ENCODE assay signal across 11 mouse cellular contexts in genomic region chr6:8421959-8422581, GRCm38 (mm10).
DNase-seq lines count a peak whose midpoint lies in the region; ATAC-seq and TF ChIP-seq lines count a peak whose summit lies in the region.
"Had no signal": no experiment of that assay in that cellular context is flagged by ENCODE, and none has a peak within 500 bp of the region (broad histone marks: within the 10 kb centered on the region; RNA-seq: fewer than 3 reads in every experiment).

No protein-coding gene starts in this region.

- H3K4me2 ChIP-seq in lung, postnatal 0 days (replicated peaks; ENCODE audit: low read depth, low read length) = no peak overlapping the region
- peak overlapping the region; percentile 24; the same call in 1 of the 2 replicates for H3K4me2 ChIP-seq in hindbrain, embryonic 15.5 days

- H3K9me3 ChIP-seq in lung, postnatal 0 days (ENCODE audit: low read length) = no peaks in the 10 kb centered on the region
- no peaks in the 10 kb centered on the region for H3K9me3 ChIP-seq in hindbrain, embryonic 15.5 days

- H3K4me1 ChIP-seq in lung, postnatal 0 days (ENCODE audit: insufficient read depth, low read depth, low read length) = no peaks in the 10 kb centered on the region
- H3K4me1 ChIP-seq in hindbrain, embryonic 15.5 days (replicated peaks) = peaks cover 14% of the 10 kb centered on the region

- H3K36me3 ChIP-seq in lung, postnatal 0 days (ENCODE audit: insufficient read depth, low read length) = no peaks in the 10 kb centered on the region
- no peaks in the 10 kb centered on the region for H3K36me3 ChIP-seq in hindbrain, embryonic 15.5 days

- whole genome bisulfite sequencing in lung, postnatal 0 days = 65% methylated on average over 10 of the region's 10 CpGs
- WGBS in hindbrain, embryonic 15.5 days = 41% methylated on average over 10 of the region's 10 CpGs

- no peak for ATAC-seq in lung, postnatal 0 days
- peak; percentile 75 for ATAC-seq in hindbrain, embryonic 15.5 days (ENCODE audit: low FRiP score, low read depth)
- ATAC-seq: Patski had no signal

- TF ChIP-seq EP300 in lung, postnatal 0 days (IDR thresholded peaks at IDR 0.05) = no peak

- H3K27me3 ChIP-seq in lung, postnatal 0 days (replicated peaks; ENCODE audit: insufficient read depth, low read length) = no peaks in the 10 kb centered on the region
- no peaks in the 10 kb centered on the region for H3K27me3 ChIP-seq in hindbrain, embryonic 15.5 days
- H3K27me3 ChIP-seq: Patski had no signal

- no peak for TF ChIP-seq CTCF in lung, postnatal 0 days (IDR thresholded peaks at IDR 0.05)

- DNase-seq in lung, postnatal 36 days = peak; percentile 19
- no peak for DNase-seq in lung, postnatal 0 days (ENCODE audit: low spot score)
- peak; percentile 30 for DNase-seq in cerebellum, adult 8-10 months
- DNase-seq in thymus, postnatal 36 days = peak; percentile 60 to 80
- no peak for DNase-seq in MN1 (ENCODE audit: low spot score)
- DNase-seq in kidney, postnatal 14 days = no peak
- DNase-seq: kidney, adult 18-20 months had no signal

- no peak overlapping the region for H3K9ac ChIP-seq in lung, postnatal 0 days (replicated peaks; ENCODE audit: low read depth)
- no peak overlapping the region for H3K9ac ChIP-seq in hindbrain, embryonic 15.5 days
- H3K9ac ChIP-seq: liver, embryonic 14.5 days had no signal

- no peak overlapping the region for H3K27ac ChIP-seq in lung, postnatal 0 days (ENCODE audit: low read length)
- H3K27ac ChIP-seq in hindbrain, embryonic 15.5 days (replicated peaks) = peak overlapping the region; percentile 57; the same call in 1 of the 2 replicates
- H3K27ac ChIP-seq: heart, adult 2 months; liver, embryonic 14.5 days had no signal

- H3K4me3 ChIP-seq in lung, postnatal 0 days (ENCODE audit: low read depth, low read length) = no peak overlapping the region
- no peak overlapping the region for H3K4me3 ChIP-seq in hindbrain, embryonic 15.5 days
- H3K4me3 ChIP-seq: heart, adult 2 months had no signal

Comparison
In these comparisons a context has a peak if more than half of its experiments do, and no peak if none do; other contexts are left out.
1. DNase-seq: peak in lung, postnatal 36 days (single experiment), cerebellum, adult 8-10 months (single experiment) and thymus, postnatal 36 days (2 of 2); none in lung, postnatal 0 days (single experiment), MN1 (single experiment) and kidney, postnatal 14 days (single experiment).